Mouse (Mus musculus): ENCODE measurements around the gene Srcin1.
A peak's percentile ranks its signal among the peaks of the same experiment; 100 is the strongest.

Gene Srcin1

DNA sequence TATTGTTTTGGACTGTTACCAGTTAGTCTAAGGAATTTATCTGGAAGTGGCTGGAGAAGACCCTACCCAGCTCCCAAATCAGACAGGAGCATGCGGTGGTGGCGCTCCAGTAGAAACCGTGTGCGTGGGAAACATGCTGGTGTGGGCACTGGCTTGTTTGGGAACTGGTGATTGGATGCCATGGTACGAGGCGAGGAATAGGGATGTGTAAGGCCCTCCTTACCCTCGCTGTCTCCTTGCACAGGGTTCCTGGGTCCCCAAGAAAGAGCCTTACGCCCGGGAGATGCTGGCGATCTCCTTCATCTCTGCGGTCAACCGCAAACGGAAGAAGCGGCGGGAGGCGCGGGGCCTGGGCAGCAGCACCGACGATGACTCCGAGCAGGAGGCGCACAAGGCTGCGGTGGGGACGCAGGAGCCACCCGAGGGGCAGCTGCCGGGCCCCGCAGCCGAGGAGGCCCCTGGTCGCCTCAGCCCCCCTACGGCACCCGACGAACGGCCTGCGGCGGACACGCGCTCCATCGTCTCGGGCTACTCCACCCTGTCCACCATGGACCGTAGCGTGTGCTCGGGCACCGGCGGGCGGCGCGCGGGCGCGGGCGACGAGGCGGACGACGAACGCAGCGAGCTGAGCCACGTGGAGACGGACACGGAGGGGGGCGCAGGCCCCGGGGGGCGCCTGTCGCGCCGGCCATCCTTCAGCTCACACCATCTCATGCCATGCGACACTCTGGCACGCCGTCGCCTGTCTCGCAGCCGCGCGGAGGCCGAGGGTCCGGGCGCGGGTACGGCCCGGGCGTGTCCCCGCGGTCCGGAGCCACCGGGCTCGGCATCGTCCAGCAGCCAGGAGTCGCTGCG lies 75.9 kb downstream of the Srcin1 start, which contains the start of gene 4933428G20Rik:
4933428G20Rik (minus strand) TSS at position 476 of the 855 bp plus-strand sequence.
- no peak for DNase-seq

- DNase-seq, result peak; percentile 89
Observed at GRCm38 (mm10) chr11:97497543-97497942, 78.4 kb downstream of the Srcin1 start.

DNA sequence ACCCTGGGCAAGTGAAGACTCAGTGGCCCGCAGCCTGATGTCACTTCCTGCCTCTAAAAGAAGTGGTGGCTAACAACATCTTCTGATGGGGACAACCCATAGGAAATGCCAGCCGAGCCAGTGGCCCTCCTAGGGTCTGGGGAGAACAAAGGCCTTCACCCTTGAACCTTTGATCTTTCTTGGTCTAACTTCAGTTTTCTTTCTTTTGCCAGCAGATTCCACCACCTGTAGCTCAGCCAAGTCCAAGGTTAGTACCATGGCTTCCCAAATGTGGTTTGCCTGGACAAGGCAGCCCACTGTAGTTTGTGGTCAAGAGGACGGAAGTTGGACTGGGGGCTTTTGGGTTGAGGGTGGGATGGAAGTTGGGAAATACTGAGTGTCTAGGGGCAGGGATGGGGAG lies 83.2 kb downstream of the Srcin1 start:
- no peak for DNase-seq

DNA sequence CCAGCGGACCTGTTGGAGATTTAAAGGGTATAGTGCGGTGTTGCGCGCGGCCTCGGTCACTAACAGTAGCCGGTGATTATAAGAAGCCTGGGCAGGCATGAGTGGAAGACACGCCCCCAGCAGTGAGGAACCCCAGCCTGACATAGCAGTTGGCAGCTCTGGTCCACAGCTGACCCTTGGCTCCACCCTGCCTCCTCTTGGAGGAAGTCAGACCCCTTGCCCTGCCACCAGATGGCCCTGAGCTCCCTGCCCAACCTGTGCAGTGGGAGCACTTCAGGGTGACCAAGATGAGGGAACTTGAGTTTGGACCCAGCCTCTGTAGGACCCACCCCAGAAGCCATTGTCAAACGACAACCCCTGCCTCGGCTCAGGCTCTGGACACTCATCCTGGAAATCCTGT lies 84.3 kb downstream of the Srcin1 start:
- no peak for DNase-seq

GRCm38 (mm10) chr11:97489589-97490324 lies 86.2 kb downstream of the Srcin1 start:
- peak; percentile 68 for DNase-seq

- no peak for DNase-seq
Observed at GRCm38 (mm10) chr11:97487656-97488055, 88.3 kb downstream of the Srcin1 start.

DNA sequence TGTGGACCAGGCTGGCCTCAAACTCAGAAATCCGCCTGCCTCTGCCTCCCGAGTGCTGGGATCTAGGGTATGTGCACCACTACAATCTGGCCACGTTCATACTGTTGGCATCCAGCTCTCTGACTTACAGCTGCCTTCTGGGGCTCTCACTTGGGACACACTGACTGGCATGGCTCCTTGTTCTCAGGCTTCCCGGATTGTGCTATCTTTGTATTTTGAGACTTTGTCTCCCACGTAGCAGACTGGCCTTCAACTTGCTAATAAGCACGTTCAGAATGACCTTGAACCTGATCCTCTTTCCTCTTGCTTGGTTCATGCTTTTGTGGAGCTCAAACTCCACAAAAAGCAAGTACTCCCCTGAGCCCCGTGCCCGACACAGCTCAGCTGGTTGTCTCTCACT lies 90.3 kb downstream of the Srcin1 start:
- DNase-seq, result no peak

GRCm38 (mm10) chr11:97479824-97480223 lies 96.2 kb downstream of the Srcin1 start:
- no peak for DNase-seq

- DNase-seq, result no peak
Observed at GRCm38 (mm10) chr11:97479085-97479484, 96.9 kb downstream of the Srcin1 start.

DNA sequence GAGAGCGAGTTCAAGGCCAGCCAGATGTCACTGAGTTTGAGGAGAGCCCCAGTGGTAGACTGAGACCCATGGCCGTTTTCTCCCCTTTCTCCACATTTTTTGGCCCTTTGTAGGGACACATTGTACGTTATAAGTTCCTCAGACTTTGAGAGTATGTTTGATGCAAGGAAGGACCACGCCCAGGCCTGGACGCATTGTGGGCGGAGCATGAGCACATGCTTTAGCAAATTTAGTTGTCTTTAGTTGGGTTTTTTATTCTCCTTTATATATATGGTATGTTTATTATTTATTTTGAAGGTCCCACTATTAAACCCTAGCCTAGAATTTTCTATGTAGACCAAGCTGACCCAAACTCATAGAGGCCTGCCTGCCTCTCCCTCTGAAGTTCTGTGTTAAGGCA lies 97.6 kb downstream of the Srcin1 start:
- no peak for DNase-seq

GRCm38 (mm10) chr11:97477431-97477830 lies 98.6 kb downstream of the Srcin1 start:
- DNase-seq, result no peak

- DNase-seq, result peak; percentile 29
Observed at GRCm38 (mm10) chr11:97476334-97477095, 99.5 kb downstream of the Srcin1 start.

- no peak for DNase-seq
Observed at GRCm38 (mm10) chr11:97471276-97471675, 104.7 kb downstream of the Srcin1 start.

DNA sequence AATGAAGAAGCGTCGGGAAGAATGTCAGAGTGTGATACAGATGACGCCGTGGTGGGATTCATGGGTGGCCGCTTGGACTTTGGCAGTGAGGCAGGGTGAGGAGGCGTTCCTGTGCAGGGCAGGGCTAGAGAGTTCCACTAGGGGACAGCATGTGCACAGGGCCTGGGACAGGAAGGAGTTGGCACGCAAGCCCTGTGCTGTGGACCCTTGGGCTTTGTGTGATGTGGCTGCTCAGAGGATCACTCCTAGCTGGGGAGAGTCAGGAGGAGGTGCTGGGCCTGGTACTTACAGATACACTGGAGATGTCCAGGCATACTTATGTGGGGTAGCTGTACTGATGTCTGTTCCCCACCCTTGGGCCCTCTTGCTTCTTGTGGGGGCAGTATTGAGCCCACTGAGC lies 106.2 kb downstream of the Srcin1 start:
- DNase-seq, result no peak

DNA sequence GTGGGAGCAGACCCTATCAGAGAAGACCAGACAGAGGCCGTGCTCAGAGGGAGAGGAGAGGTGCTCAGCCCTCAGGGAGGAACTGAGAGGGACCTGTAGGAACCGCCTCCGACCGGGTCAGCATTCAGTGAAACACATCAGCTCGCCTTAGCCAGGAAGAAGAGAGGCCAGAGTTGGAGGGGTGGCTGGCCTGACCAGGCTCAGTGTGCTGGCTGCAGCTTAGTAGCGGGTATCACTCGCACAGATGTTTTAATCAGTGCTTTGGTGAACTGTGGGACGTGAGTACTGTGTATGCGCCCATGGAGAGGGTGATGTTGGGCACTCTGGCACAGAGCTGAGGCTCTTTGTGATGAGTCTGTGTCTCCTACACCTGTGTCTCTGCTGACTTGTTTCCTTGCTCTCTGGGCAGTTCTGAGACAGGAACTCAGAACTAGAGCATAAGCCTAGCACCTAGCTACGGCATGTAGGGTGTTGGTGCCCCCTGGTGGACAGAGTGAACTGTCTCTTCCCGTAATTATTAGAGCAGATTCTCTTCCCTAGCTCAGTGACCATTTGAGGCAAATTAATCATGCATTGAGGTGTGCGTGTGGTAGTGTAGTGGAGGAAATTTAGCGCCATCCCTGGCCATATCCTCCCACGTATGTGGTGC lies 107.2 kb downstream of the Srcin1 start:
- peak; percentile 70 for DNase-seq

GRCm38 (mm10) chr11:97466444-97467160 lies 109.4 kb downstream of the Srcin1 start:
- DNase-seq, result no peak

DNA sequence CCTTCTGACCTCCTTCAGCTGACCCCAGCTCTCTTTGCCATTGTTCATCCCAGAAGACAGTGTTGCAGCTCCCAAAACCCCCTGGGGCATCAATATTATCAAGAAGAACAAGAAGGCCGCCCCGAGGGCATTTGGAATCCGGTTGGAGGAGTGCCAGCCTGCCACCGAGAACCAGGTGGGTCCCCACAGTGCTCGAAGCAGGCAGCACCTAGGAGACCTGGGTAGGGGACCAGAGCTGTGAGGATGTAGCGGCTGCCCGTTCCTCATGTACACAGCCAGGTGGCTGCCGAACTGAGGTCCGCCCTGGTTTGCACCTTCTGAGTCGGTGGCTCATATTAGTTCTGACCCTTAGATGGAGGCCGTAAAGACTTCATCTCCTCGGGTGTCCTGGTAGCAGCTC lies 110.0 kb downstream of the Srcin1 start:
- no peak for DNase-seq

DNA sequence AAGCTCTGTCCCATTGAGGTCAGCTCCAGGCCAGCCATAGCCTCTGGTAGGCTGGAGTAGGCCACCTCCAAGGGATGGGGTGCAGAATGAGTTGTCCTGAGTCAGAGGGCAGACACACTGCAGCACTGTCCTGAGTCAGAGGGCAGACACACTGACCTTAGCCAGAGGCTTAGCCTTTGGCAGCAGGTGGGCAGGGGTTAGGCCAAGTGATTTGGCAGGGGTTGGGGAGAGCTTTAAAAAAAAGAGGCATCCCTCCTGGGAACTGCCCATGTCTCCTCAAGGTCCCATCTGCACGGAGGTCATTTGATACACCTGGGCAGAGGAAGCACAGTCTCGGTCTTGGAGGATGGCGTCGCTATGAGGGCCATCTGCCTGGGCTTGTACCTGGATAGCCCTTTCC lies 112.0 kb downstream of the Srcin1 start:
- no peak for DNase-seq

DNA sequence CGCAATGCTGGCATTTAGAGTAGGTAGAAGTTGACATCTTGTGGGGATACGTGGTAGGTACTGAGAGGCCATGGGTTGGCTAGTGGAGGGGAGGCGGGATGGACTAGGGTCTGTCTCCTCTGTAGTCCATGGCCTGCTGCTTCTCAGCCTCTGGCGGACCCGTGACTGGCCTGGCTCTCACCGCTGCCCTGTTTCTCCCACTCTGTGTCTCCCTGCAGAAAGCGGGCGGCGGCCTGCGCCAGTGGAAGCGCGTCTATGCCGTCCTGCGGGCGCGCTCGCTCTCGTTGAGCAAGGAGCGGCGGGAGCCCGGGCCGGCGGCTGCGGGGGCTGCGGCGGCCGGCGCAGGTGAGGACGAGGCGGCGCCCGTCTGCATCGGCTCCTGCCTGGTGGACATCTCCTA lies 112.8 kb downstream of the Srcin1 start:
- no peak for DNase-seq

GRCm38 (mm10) chr11:97462538-97462937 lies 113.4 kb downstream of the Srcin1 start:
- no peak for DNase-seq

GRCm38 (mm10) chr11:97461307-97461820 lies 114.6 kb downstream of the Srcin1 start:
- no peak for DNase-seq

Measured in kidney, adult 11 months (tissue).